Mouse (Mus musculus) adrenal gland, adult 8-10 months (tissue): Measurements from ENCODE around the gene Sh2b3. TPM values are rescaled to one million over a fixed set of nuclear protein-coding genes. Genes with fewer than 3 reads are reported as not detected.

ENCODE experiments used
- DNase-seq: peaks from one replicate; pipeline ENCODE4 v3.0.0; 2022
- microRNA-seq, 2 experiments: library from miRNA; unstranded; fragments of <30 nt; microRNA quantifications; one replicate each; pipeline ENCODE4 v1.2.0; 2022
- total RNA-seq, 4 experiments: library from RNA; stranded (reverse); gene quantifications; 2 replicates each; pipeline ENCODE4 v1.2.4; 2022

The Sh2b3 gene
- total RNA-seq, 4 experiments from 2014 or later = 34.5 to 37.3 (median 36.0) TPM

- DNase-seq = peak; percentile 47
These were observed 53.5 kb downstream of the Sh2b3 start for GRCm38 (mm10) chr5:121783862-121784500.

GRCm38 (mm10) chr5:121782467-121782866 is 55.0 kb downstream of the Sh2b3 start:
- no peak for DNase-seq

DNA sequence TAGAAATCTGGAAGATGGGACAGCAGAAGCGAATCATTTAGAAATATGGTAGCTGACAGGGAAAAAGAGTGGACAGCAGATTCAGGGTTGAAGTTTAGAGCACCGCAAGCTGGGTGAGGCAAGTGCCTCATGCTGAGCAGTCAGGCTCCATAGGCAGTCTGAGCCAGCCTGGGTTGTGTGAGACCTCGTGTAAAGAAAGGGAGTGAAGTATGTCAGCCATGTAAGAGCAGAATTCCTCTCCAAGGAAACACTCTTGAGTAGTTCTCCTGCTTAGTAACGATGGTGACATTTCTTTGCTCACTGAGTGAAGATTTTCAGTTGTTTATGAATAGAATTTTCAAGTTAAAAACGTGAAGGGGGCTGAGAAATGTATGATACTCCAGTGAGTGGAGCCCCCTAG is 57.3 kb downstream of the Sh2b3 start:
- no peak for DNase-seq

DNA sequence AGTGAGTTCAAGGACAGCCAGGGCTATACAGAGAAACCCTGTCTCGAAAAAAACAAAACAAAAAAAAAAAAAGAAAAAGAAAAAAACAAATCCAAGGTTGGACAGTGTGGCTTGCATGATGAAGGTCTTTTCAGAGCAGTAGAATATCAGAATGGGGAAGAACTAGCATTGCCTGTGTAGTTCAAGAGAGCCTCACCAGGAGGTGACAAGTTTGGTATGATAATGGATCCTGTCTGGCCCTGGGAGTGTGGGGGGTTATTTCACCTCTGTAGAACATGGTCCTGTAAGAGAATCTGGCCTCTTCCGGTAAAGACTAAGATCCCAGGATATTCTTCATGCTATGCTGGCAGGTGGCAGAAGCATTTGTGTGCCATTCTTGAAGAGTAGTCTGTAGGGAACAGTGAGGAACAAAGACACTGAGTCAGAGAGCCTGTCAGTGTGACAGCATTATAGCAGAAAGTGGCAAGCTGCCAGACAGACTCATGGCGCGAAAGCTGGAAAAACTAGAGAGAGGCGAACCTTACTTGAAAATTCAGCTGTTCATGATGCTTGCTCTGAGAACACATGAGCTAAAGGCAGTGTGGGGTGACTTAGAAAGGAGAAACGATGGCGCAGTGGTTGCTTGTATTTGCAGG is 58.8 kb downstream of the Sh2b3 start:
- DNase-seq = no peak

DNA sequence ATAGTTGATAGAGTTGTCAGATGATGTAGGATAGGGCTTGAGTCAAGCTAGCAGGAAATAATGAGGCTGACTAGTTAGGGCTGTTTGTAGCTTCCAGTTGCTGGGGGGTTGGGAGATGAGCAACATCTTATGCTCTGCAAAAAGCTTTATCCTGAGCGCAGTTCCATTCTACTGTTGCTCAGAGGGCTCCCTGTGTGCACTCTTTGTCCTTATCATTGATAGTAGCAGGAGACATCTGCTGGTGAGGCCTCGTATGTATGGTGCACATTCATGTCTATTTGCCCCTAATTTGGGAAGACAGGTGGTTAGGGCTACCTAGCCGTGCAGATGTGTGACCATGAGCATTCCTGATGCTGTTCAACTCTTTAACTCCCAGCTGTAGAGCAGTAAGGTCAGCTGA is 65.8 kb downstream of the Sh2b3 start:
- DNase-seq = no peak

DNA sequence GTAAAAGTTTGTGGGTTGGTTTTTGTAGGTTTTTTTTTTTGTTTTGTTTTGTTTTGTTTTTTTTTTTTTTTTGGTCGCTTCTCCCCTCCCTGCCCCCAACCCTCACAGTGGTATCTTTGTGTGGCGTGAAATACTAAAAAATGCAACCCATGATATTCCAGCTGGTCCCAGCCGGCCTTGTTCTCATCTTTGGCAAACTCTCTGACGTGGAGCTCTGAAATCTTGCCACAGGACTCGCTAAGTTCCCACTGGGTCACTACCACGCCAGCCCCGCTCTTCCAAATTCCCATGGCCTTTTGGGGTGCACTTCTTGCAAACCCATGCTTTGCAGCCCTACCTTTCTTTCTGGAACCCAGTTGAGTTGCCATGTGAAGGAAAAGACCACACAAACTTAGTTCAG is 67.6 kb downstream of the Sh2b3 start:
- no peak for DNase-seq

DNA sequence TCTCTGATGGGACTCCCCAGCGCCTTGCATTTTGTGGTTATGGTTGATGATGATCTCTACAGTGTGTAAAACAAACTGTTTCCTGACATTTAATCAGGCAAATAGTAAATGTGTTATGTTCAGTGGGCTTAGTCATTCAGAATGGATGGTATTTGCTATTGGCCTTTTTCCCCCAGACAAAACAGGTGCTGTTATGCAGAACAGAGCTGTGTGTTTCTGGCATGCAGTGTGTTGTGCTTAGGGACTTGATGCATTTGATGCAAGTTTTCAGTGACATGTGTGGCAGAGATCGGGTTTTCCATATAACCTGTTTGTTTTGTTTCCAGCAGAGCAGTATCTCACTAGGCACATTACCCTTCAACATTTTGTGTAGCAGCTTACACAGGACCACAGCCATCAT is 69.9 kb downstream of the Sh2b3 start:
- DNase-seq = no peak

- DNase-seq = no peak
These were observed 71.2 kb downstream of the Sh2b3 start for GRCm38 (mm10) chr5:121766038-121766773.

Small RNA genes within 50 kb of the gene (microRNA-seq; reads per million reads assigned to microRNA genes)
- 2.3 to 3.4 reads per million in 2 experiments for gene Mir7031

Other genes with a start within 250 kb of the Sh2b3 start
- 1,000 to 10,000 TPM in 2 of 4 experiments, 100 to 1,000 TPM in 2; 881 to 2,723 (median 1,517) TPM for gene Aldh2, start 243.8 kb downstream of the Sh2b3 start, total RNA-seq
- gene Acad12, start 218.7 kb downstream of the Sh2b3 start, total RNA-seq = 10 to 100 TPM; 20.1 to 26.0 (median 22.8) TPM
- 10 to 100 TPM; 24.7 to 29.8 (median 28.3) TPM for gene Acad10, start 177.1 kb downstream of the Sh2b3 start, total RNA-seq
- 10 to 100 TPM; 50.2 to 66.2 (median 58.5) TPM for gene Brap, start 177.1 kb downstream of the Sh2b3 start, total RNA-seq
- 100 to 1,000 TPM; 177 to 211 (median 197) TPM for gene Atxn2, start 126.3 kb downstream of the Sh2b3 start, total RNA-seq
- 1 to 10 TPM; 6.3 to 9.5 (median 7.5) TPM for gene Pheta1, start 11.3 kb upstream of the Sh2b3 start, total RNA-seq
- 10 to 100 TPM; 25.7 to 41.7 (median 33.2) TPM for gene Cux2, start 212.5 kb upstream of the Sh2b3 start, total RNA-seq